Mouse (Mus musculus): ENCODE results near the gene Cfap77. TPM values are rescaled to one million over a fixed set of nuclear protein-coding genes. Genes with fewer than 3 reads are reported as not detected.
"Not testable (repeated sequence)": the region's sequence is repeated elsewhere in the genome, so short reads cannot be mapped to it uniquely, and the experiment has no call there.

The Cfap77 gene
- under 1 TPM in 1 of 2 experiments, not detected in 1; 0.37 TPM for total RNA-seq (2021)
- 0.16 TPM in 1 of 2 replicates, not detected in the other for polyA plus RNA-seq (2012; rRNA removed)
- long read RNA-seq: 0 reads

GRCm38 (mm10) chr2:29054991-29055390, at the start of gene Cfap77:
Cfap77 (minus strand) TSS chr2:29055066.
- DNase-seq: peak; percentile 72

GRCm38 (mm10) chr2:29102416-29103377, 47.8 kb upstream of the Cfap77 start:
- not testable (repeated sequence) for DNase-seq

- DNase-seq: peak; percentile 24
Observed at GRCm38 (mm10) chr2:29100822-29101534, 46.1 kb upstream of the Cfap77 start.

- DNase-seq: no peak
Observed at GRCm38 (mm10) chr2:29099646-29100045, 44.8 kb upstream of the Cfap77 start.

GRCm38 (mm10) chr2:29098786-29099185, 43.9 kb upstream of the Cfap77 start:
- DNase-seq: no peak

GRCm38 (mm10) chr2:29097955-29098354, 43.1 kb upstream of the Cfap77 start:
- not testable (repeated sequence) for DNase-seq

GRCm38 (mm10) chr2:29097465-29097864, 42.6 kb upstream of the Cfap77 start:
- no peak for DNase-seq

- DNase-seq: no peak
Observed at GRCm38 (mm10) chr2:29096751-29097150, 41.9 kb upstream of the Cfap77 start.

GRCm38 (mm10) chr2:29095674-29096073, 40.8 kb upstream of the Cfap77 start:
- DNase-seq: no peak

GRCm38 (mm10) chr2:29089276-29089675, 34.4 kb upstream of the Cfap77 start:
- peak; percentile 71 for DNase-seq

- DNase-seq: no peak
Observed at GRCm38 (mm10) chr2:29086026-29086425, 31.2 kb upstream of the Cfap77 start.

- peak; percentile 22 for DNase-seq
Observed at GRCm38 (mm10) chr2:29081965-29082364, 27.1 kb upstream of the Cfap77 start.

- DNase-seq: no peak
Observed at GRCm38 (mm10) chr2:29076226-29076625, 21.4 kb upstream of the Cfap77 start.

- no peak for DNase-seq
Observed at GRCm38 (mm10) chr2:29075331-29076070, 20.6 kb upstream of the Cfap77 start.

- no peak for DNase-seq
Observed at GRCm38 (mm10) chr2:29074676-29075075, 19.8 kb upstream of the Cfap77 start.

- peak; percentile 14 for DNase-seq
Observed at GRCm38 (mm10) chr2:29066410-29066809, 11.5 kb upstream of the Cfap77 start.

GRCm38 (mm10) chr2:29065796-29066195, 10.9 kb upstream of the Cfap77 start:
- no peak for DNase-seq

- peak; percentile 90 for DNase-seq
Observed at GRCm38 (mm10) chr2:29060135-29060597, 5.3 kb upstream of the Cfap77 start, which contains the start of gene Ttf1. Ttf1 (plus strand) TSS chr2:29060262.

GRCm38 (mm10) chr2:29054545-29054935, 326 bp downstream of the Cfap77 start:
- peak; percentile 7 for DNase-seq

- DNase-seq: peak; percentile 52
Observed at GRCm38 (mm10) chr2:29053802-29054544, 893 bp downstream of the Cfap77 start.

- DNase-seq: peak; percentile 68
Observed at GRCm38 (mm10) chr2:29052943-29053454, 1.9 kb downstream of the Cfap77 start.
